Mouse (Mus musculus) spleen, postnatal 4 days (tissue): Measurements from ENCODE around the gene 1810046K07Rik.

Experiments used
- DNase-seq, 2 experiments: peaks; one replicate each; pipeline ENCODE4 v3.0.0; 2022; ENCODE audit warnings: low spot score in 2 of 2

Gene 1810046K07Rik

GRCm38 (mm10) chr9:51305146-51305545, 23.6 kb downstream of the 1810046K07Rik start:
- DNase-seq = no peak

- no peak for DNase-seq
Observed at GRCm38 (mm10) chr9:51303980-51304379, 24.7 kb downstream of the 1810046K07Rik start.

- DNase-seq = no peak
Observed at GRCm38 (mm10) chr9:51293541-51293940, 35.2 kb downstream of the 1810046K07Rik start.

- peak; percentile 61 to 82 for DNase-seq
Observed at GRCm38 (mm10) chr9:51292674-51293073, 36.0 kb downstream of the 1810046K07Rik start.

- no peak for DNase-seq
Observed at GRCm38 (mm10) chr9:51290980-51291379, 37.7 kb downstream of the 1810046K07Rik start.

- DNase-seq = no peak
Observed at GRCm38 (mm10) chr9:51286079-51286478, 42.6 kb downstream of the 1810046K07Rik start.

GRCm38 (mm10) chr9:51278500-51279381, 50.0 kb downstream of the 1810046K07Rik start, which contains the start of gene Colca2:
Gene Colca2 (minus strand): TSS chr9:51278569.
- peak; percentile 29 to 69 for DNase-seq

GRCm38 (mm10) chr9:51277834-51278498, 50.8 kb downstream of the 1810046K07Rik start:
- DNase-seq = no peak

- DNase-seq = no peak
Observed at GRCm38 (mm10) chr9:51274678-51275077, 54.0 kb downstream of the 1810046K07Rik start.

GRCm38 (mm10) chr9:51273581-51274154, 55.0 kb downstream of the 1810046K07Rik start:
- DNase-seq = peak in 1 of 2 experiments; percentile 22

GRCm38 (mm10) chr9:51272102-51272501, 56.6 kb downstream of the 1810046K07Rik start:
- no peak for DNase-seq

GRCm38 (mm10) chr9:51271073-51271472, 57.6 kb downstream of the 1810046K07Rik start:
- no peak for DNase-seq

GRCm38 (mm10) chr9:51268852-51269251, 59.9 kb downstream of the 1810046K07Rik start:
- DNase-seq = no peak

GRCm38 (mm10) chr9:51258426-51258825, 70.3 kb downstream of the 1810046K07Rik start:
- DNase-seq = no peak

GRCm38 (mm10) chr9:51256780-51257502, 71.8 kb downstream of the 1810046K07Rik start:
- no peak for DNase-seq
